Comparison of ENCODE assay signal across 23 mouse cellular contexts in genomic region chr9:108234682-108235081, GRCm38 (mm10). TPM values are rescaled to one million over a fixed set of nuclear protein-coding genes. Genes with fewer than 3 reads are reported as not detected.
A peak's percentile ranks its signal among the peaks of the same experiment; 100 is the strongest.
DNase-seq lines count a peak whose midpoint lies in the region; ATAC-seq lines count a peak whose summit lies in the region.
"Had no signal": no experiment of that assay in that cellular context is flagged by ENCODE, and none has a peak within 500 bp of the region (broad histone marks: within the 10 kb centered on the region; RNA-seq: fewer than 3 reads in every experiment).

No protein-coding gene starts in this region.

- DNase-seq in adrenal gland, postnatal 36 days, result peak; percentile 23 to 26
- no peak for DNase-seq in adrenal gland, postnatal 25 days
- DNase-seq in heart, postnatal 10 days, result no peak
- peak; percentile 2 for DNase-seq in liver, embryonic 13.5 days
- no peak for DNase-seq in liver
- DNase-seq: cerebellum, adult 18-20 months; cerebellum, postnatal 14 days; kidney, postnatal 36 days; lung, postnatal 4 days; right cerebral cortex, postnatal 4 days; thymus, postnatal 14 days had no signal

- no peak overlapping the region for H3K9ac ChIP-seq in heart, embryonic 12.5 days
- no peak overlapping the region for H3K9ac ChIP-seq in liver, embryonic 13.5 days
- H3K9ac ChIP-seq: hindbrain, embryonic 12.5 days; kidney, embryonic 15.5 days; limb, embryonic 13.5 days; liver, embryonic 14.5 days; lung, embryonic 15.5 days had no signal

- H3K4me1 ChIP-seq in heart, embryonic 12.5 days (replicated peaks), result peaks cover 62% of the 10 kb centered on the region
- 0 out of 2 replicates have a peak, but pooled peaks cover 10% of the 10 kb centered on the region for H3K4me1 ChIP-seq in liver, embryonic 13.5 days (replicated peaks)

- intact Hi-C loops in heart, postnatal 10 days (cut with DNase I), result no loop called here

- H3K4me2 ChIP-seq in heart, embryonic 12.5 days, result peak overlapping the region; percentile 9; the same call in 1 of the 2 replicates
- H3K4me2 ChIP-seq in liver, embryonic 13.5 days, result no peak overlapping the region
- H3K4me2 ChIP-seq: hindbrain, embryonic 12.5 days; kidney, embryonic 15.5 days; limb, embryonic 13.5 days; lung, embryonic 15.5 days; midbrain, embryonic 11.5 days had no signal

- H3K36me3 ChIP-seq in heart, embryonic 12.5 days, result peaks cover 15% of the 10 kb centered on the region
- no peaks in the 10 kb centered on the region for H3K36me3 ChIP-seq in liver, embryonic 13.5 days

- ATAC-seq in heart, embryonic 12.5 days (ENCODE audit: insufficient number of reproducible peaks, low FRiP score), result peak; percentile 59
- no peak for ATAC-seq in liver, embryonic 13.5 days (ENCODE audit: low read depth)
- peak; percentile 57; the same call in 1 of the 2 replicates for ATAC-seq in megakaryocyte-erythroid progenitor cell, adult 5-6 weeks (replicated peaks; ENCODE audit: low FRiP score, low TSS enrichment, poor library complexity, severe bottlenecking)
- ATAC-seq: forebrain, embryonic 16.5 days; intestine, postnatal 0 days; Patski had no signal

- WGBS in heart, embryonic 12.5 days, result 35% methylated on average over 2 of the region's 2 CpGs
- 67% methylated on average over 2 of the region's 2 CpGs for WGBS in liver, embryonic 13.5 days (ENCODE audit: insufficient replicate concordance)

- H3K4me3 ChIP-seq in heart, embryonic 12.5 days, result no peak overlapping the region
- no peak overlapping the region for H3K4me3 ChIP-seq in liver, embryonic 13.5 days (replicated peaks)
- H3K4me3 ChIP-seq: forebrain, embryonic 10.5 days; hindbrain, embryonic 12.5 days; kidney, embryonic 15.5 days; limb, embryonic 13.5 days; lung, embryonic 15.5 days had no signal

- H3K27ac ChIP-seq in heart, embryonic 12.5 days (ENCODE audit: poor library complexity, severe bottlenecking), result peak overlapping the region; percentile 79
- no peak overlapping the region for H3K27ac ChIP-seq in liver, embryonic 13.5 days
- H3K27ac ChIP-seq: forebrain, embryonic 10.5 days; hindbrain, embryonic 12.5 days; limb, embryonic 13.5 days; liver, embryonic 14.5 days; lung, embryonic 15.5 days had no signal

- H3K27me3 ChIP-seq in heart, embryonic 12.5 days (replicated peaks), result no peaks in the 10 kb centered on the region
- H3K27me3 ChIP-seq in liver, embryonic 13.5 days, result no peaks in the 10 kb centered on the region
- H3K27me3 ChIP-seq: hindbrain, embryonic 12.5 days; kidney, embryonic 15.5 days; limb, embryonic 13.5 days; lung, embryonic 15.5 days; Patski had no signal

- H3K9me3 ChIP-seq in heart, embryonic 12.5 days (replicated peaks), result no peaks in the 10 kb centered on the region
- no peaks in the 10 kb centered on the region for H3K9me3 ChIP-seq in liver, embryonic 13.5 days (replicated peaks)
- H3K9me3 ChIP-seq: forebrain, embryonic 10.5 days; hindbrain, embryonic 12.5 days; kidney, embryonic 15.5 days; limb, embryonic 13.5 days; lung, embryonic 15.5 days had no signal

RNA-seq across cellular contexts. Expression of gene Dag1, which starts 29.1 kb away (rescaled TPM):
- total RNA-seq in adrenal gland, postnatal 36 days (2021), result 100 to 1,000 TPM; 142 to 144 TPM
- 127 and 146 TPM in 2 replicates for total RNA-seq in adrenal gland, postnatal 25 days (2021)
- polyA plus RNA-seq in heart, embryonic 12.5 days (2016; fragmentation: Nextera tagmentation; extraction: Ambion mirVana), result 188 and 200 TPM in 2 replicates
- total RNA-seq in heart, postnatal 10 days (2021), result 100 to 1,000 TPM; 369 to 394 TPM
- 12.7 and 17.8 TPM in 2 replicates for polyA plus RNA-seq in liver, embryonic 13.5 days (2015; fragmentation: Nextera tagmentation; extraction: Ambion mirVana)
- 10.2 and 12.9 TPM in 2 replicates for total RNA-seq in megakaryocyte-erythroid progenitor cell, adult 5-6 weeks (2014; fragmentation: Nextera tagmentation)
- total RNA-seq in megakaryocyte-erythroid progenitor cell, adult 5-6 weeks (2017), result 4.6 and 5.1 TPM in 2 replicates

RNA-seq across cellular contexts. Expression of gene Bsn, which starts 44.5 kb away (rescaled TPM):
- 1 to 10 TPM; 3.2 to 4.3 TPM for total RNA-seq in adrenal gland, postnatal 36 days (2021)
- 9.1 and 10.0 TPM in 2 replicates for total RNA-seq in adrenal gland, postnatal 25 days (2021)
- polyA plus RNA-seq in heart, embryonic 12.5 days (2016; fragmentation: Nextera tagmentation; extraction: Ambion mirVana), result 0.39 and 0.50 TPM in 2 replicates
- total RNA-seq in heart, postnatal 10 days (2021), result under 1 TPM; 0.05 to 0.07 TPM
- polyA plus RNA-seq in liver, embryonic 13.5 days (2015; fragmentation: Nextera tagmentation; extraction: Ambion mirVana), result 2.3 and 2.5 TPM in 2 replicates
- total RNA-seq in megakaryocyte-erythroid progenitor cell, adult 5-6 weeks (2014; fragmentation: Nextera tagmentation), result 5.5 and 7.4 TPM in 2 replicates
- 2.3 and 2.9 TPM in 2 replicates for total RNA-seq in megakaryocyte-erythroid progenitor cell, adult 5-6 weeks (2017)

RNA-seq across cellular contexts. Expression of gene Nicn1, which starts 55.5 kb away (rescaled TPM):
- 10 to 100 TPM; 17.1 TPM for total RNA-seq in adrenal gland, postnatal 36 days (2021)
- total RNA-seq in adrenal gland, postnatal 25 days (2021), result 17.8 and 22.3 TPM in 2 replicates
- 22.5 and 22.6 TPM in 2 replicates for polyA plus RNA-seq in heart, embryonic 12.5 days (2016; fragmentation: Nextera tagmentation; extraction: Ambion mirVana)
- 10 to 100 TPM; 20.5 to 21.8 TPM for total RNA-seq in heart, postnatal 10 days (2021)
- polyA plus RNA-seq in liver, embryonic 13.5 days (2015; fragmentation: Nextera tagmentation; extraction: Ambion mirVana), result 4.7 and 5.6 TPM in 2 replicates
- 3.1 and 5.0 TPM in 2 replicates for total RNA-seq in megakaryocyte-erythroid progenitor cell, adult 5-6 weeks (2014; fragmentation: Nextera tagmentation)
- total RNA-seq in megakaryocyte-erythroid progenitor cell, adult 5-6 weeks (2017), result 1.4 TPM in 1 of 2 replicates, not detected in the other

Comparison
In these comparisons a context has a peak if more than half of its experiments do, and no peak if none do; other contexts are left out.
1. DNase-seq: peak in adrenal gland, postnatal 36 days (2 of 2) and liver, embryonic 13.5 days (single experiment); none in adrenal gland, postnatal 25 days (single experiment), heart, postnatal 10 days (0 of 2) and liver (single experiment).